Comparison of ENCODE assay signal across 16 mouse cellular contexts in the genomic region with DNA sequence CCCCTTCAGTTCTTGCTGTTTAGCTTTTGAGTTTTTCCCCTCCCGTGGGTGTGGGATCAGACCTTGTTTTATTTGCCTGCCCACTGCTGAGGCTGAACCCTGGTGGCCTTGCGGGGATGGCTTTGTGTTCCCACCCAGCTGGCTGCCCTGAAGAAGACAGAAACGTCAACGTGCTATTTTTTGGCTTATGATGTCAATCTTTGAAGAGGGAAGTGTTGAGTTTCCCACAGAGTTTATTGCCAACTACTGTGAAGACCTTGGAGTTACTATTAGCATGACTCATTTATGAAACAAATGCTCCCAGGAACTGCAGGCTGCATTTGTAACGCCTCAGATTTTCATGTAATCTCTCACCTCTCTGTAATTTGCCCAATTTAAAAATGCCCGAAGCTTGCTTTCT. TPM values are rescaled to one million over a fixed set of nuclear protein-coding genes. Genes with fewer than 3 reads are reported as not detected.
DNase-seq lines count a peak whose midpoint lies in the region; ATAC-seq lines count a peak whose summit lies in the region.
"Had no signal": no experiment of that assay in that cellular context is flagged by ENCODE, and none has a peak within 500 bp of the region (broad histone marks: within the 10 kb centered on the region; RNA-seq: fewer than 3 reads in every experiment).

No protein-coding gene starts in this region.

- no peak overlapping the region for H3K27ac ChIP-seq in heart, embryonic 10.5 days
- H3K27ac ChIP-seq: forebrain, embryonic 10.5 days; limb, embryonic 10.5 days; liver, embryonic 14.5 days; macrophage; neural tube, embryonic 15.5 days had no signal

- peak; percentile 59 for DNase-seq in heart, adult 8-10 months (ENCODE audit: low spot score)
- DNase-seq in heart, embryonic 10.5 days (ENCODE audit: low spot score), result no peak
- DNase-seq in 416B (ENCODE audit: low read depth), result peak; percentile 81
- peak; percentile 47 for DNase-seq in brain, adult 2 months (ENCODE audit: low read depth, low spot score)
- DNase-seq in spleen, postnatal 14 days (ENCODE audit: low spot score in 2 of 2), result no peak
- DNase-seq: adrenal gland, adult 2 months; cerebellum, adult 2 months; kidney, postnatal 36 days; layer of hippocampus, postnatal 36 days had no signal

- H3K27me3 ChIP-seq in heart, embryonic 10.5 days (ENCODE audit: insufficient read depth, poor library complexity, severe bottlenecking), result no peaks in the 10 kb centered on the region
- H3K27me3 ChIP-seq: neural tube, embryonic 15.5 days had no signal

- no peaks in the 10 kb centered on the region for H3K9me3 ChIP-seq in heart, embryonic 10.5 days
- H3K9me3 ChIP-seq: forebrain, embryonic 10.5 days; limb, embryonic 10.5 days; neural tube, embryonic 15.5 days had no signal

- no peak overlapping the region for H3K4me3 ChIP-seq in heart, embryonic 10.5 days
- H3K4me3 ChIP-seq: forebrain, embryonic 10.5 days; limb, embryonic 10.5 days; neural tube, embryonic 15.5 days had no signal

- peaks cover 15% of the 10 kb centered on the region; the same call in 1 of the 2 replicates for H3K4me1 ChIP-seq in heart, embryonic 10.5 days

- 76% methylated on average over 6 of the region's 6 CpGs for WGBS in heart, embryonic 10.5 days

- no peaks in the 10 kb centered on the region for H3K36me3 ChIP-seq in heart, embryonic 10.5 days
- H3K36me3 ChIP-seq: forebrain, embryonic 10.5 days; limb, embryonic 10.5 days; neural tube, embryonic 15.5 days had no signal

- peak; percentile 19; the same call in 1 of the 2 replicates for ATAC-seq in megakaryocyte, adult 5-6 weeks (ENCODE audit: poor library complexity, severe bottlenecking)
- ATAC-seq in megakaryocyte-erythroid progenitor cell, adult 5-6 weeks (replicated peaks; ENCODE audit: low FRiP score, low TSS enrichment, poor library complexity, severe bottlenecking), result no peak

RNA-seq across cellular contexts. Expression of a gene that starts 42.9 kb away (rescaled TPM):
- 10 to 100 TPM; 31.0 to 36.9 (median 34.0) TPM for total RNA-seq in heart, adult 8-10 months (2022)
- polyA plus RNA-seq in heart, embryonic 10.5 days (2016; fragmentation: Nextera tagmentation; extraction: Ambion mirVana), result 96.2 and 103 TPM in 2 replicates
- 20.0 and 22.6 TPM in 2 replicates for total RNA-seq in megakaryocyte, adult 5-6 weeks (2015)
- 47.8 and 51.9 TPM in 2 replicates for total RNA-seq in megakaryocyte, adult 5-6 weeks (2017)
- 48.8 and 56.3 TPM in 2 replicates for total RNA-seq in megakaryocyte-erythroid progenitor cell, adult 5-6 weeks (2014; fragmentation: Nextera tagmentation)
- 54.6 and 74.4 TPM in 2 replicates for total RNA-seq in megakaryocyte-erythroid progenitor cell, adult 5-6 weeks (2017)

RNA-seq across cellular contexts. Expression of a gene that starts 43.4 kb away (rescaled TPM):
- total RNA-seq in heart, adult 8-10 months (2022), result 1 to 10 TPM; 5.3 to 7.4 (median 6.4) TPM
- polyA plus RNA-seq in heart, embryonic 10.5 days (2016; fragmentation: Nextera tagmentation; extraction: Ambion mirVana), result 7.1 and 8.4 TPM in 2 replicates
- 1.5 and 3.6 TPM in 2 replicates for total RNA-seq in megakaryocyte, adult 5-6 weeks (2015)
- total RNA-seq in megakaryocyte, adult 5-6 weeks (2017), result 3.9 and 4.5 TPM in 2 replicates
- total RNA-seq in megakaryocyte-erythroid progenitor cell, adult 5-6 weeks (2014; fragmentation: Nextera tagmentation), result 9.4 and 9.7 TPM in 2 replicates
- total RNA-seq in megakaryocyte-erythroid progenitor cell, adult 5-6 weeks (2017), result 3.0 and 6.9 TPM in 2 replicates

Comparison
In these comparisons a context has a peak if more than half of its experiments do, and no peak if none do; other contexts are left out.
1. DNase-seq: peak in heart, adult 8-10 months (single experiment), 416B (single experiment) and brain, adult 2 months (single experiment); none in heart, embryonic 10.5 days (single experiment) and spleen, postnatal 14 days (0 of 2).